Comparison of ENCODE assay signal across 10 mouse cellular contexts in the genomic region with DNA sequence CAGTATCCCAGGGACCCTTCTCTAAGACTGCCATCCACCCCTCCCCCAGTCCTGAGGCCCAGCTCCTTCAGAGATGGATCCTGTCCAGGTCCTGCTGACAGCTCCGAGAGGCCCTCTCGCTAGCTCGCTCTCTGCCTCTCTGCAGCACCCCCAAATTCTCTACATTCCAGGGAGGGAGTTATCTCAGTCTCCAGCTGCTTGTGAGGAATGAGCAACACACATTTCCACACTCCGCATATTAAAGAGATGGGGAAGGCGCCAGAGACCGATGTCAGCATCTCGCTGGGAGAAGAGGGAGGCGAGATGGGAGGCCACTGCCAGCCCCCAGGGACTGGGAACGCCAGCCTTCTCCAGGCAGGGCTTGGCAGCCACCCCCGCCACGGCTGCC. TPM values are rescaled to one million over a fixed set of nuclear protein-coding genes. Genes with fewer than 3 reads are reported as not detected.
DNase-seq lines count a peak whose midpoint lies in the region; ATAC-seq and TF ChIP-seq lines count a peak whose summit lies in the region.
"Had no signal": no experiment of that assay in that cellular context is flagged by ENCODE, and none has a peak within 500 bp of the region (broad histone marks: within the 10 kb centered on the region; RNA-seq: fewer than 3 reads in every experiment).

No protein-coding gene starts in this region.

- 0 out of 2 replicates have a peak overlapping the region, but pooled peaks have one; percentile 8 for H3K4me3 ChIP-seq in forebrain, embryonic 12.5 days (replicated peaks)
- H3K4me3 ChIP-seq in lung, postnatal 0 days (ENCODE audit: low read depth, low read length): no peak overlapping the region
- no peak overlapping the region for H3K4me3 ChIP-seq in stomach, embryonic 16.5 days (replicated peaks; ENCODE audit: low read length)
- H3K4me3 ChIP-seq: erythroblast, embryonic 14.5 days; megakaryocyte, embryonic 14.5 days had no signal

- peaks cover 16% of the 10 kb centered on the region for H3K4me1 ChIP-seq in forebrain, embryonic 12.5 days
- no peaks in the 10 kb centered on the region; the same call in 1 of the 2 replicates for H3K4me1 ChIP-seq in lung, postnatal 0 days (ENCODE audit: insufficient read depth, low read depth, low read length)
- H3K4me1 ChIP-seq in stomach, embryonic 16.5 days (ENCODE audit: control insufficient read depth, insufficient read depth, low read length): peaks cover 10% of the 10 kb centered on the region; the same call in 1 of the 2 replicates

- intact Hi-C loops in heart, postnatal 36 days (cut with DNase I): no loop called here

- H3K36me3 ChIP-seq in forebrain, embryonic 12.5 days (replicated peaks): no peaks in the 10 kb centered on the region
- no peaks in the 10 kb centered on the region for H3K36me3 ChIP-seq in lung, postnatal 0 days (ENCODE audit: insufficient read depth, low read length)
- no peaks in the 10 kb centered on the region for H3K36me3 ChIP-seq in stomach, embryonic 16.5 days (ENCODE audit: control insufficient read depth, insufficient read depth, low read length)

- DNase-seq in heart, adult 11 months: peak; percentile 96
- no peak for DNase-seq in heart, postnatal 36 days
- peak; percentile 58 for DNase-seq in kidney, adult 11 months
- DNase-seq in lung, postnatal 0 days (ENCODE audit: low spot score): peak; percentile 92
- DNase-seq in gastrocnemius, adult 18-20 months (ENCODE audit: low spot score): no peak
- no peak for DNase-seq in adipocyte (ENCODE audit: low spot score)

- no peaks in the 10 kb centered on the region for H3K27me3 ChIP-seq in forebrain, embryonic 12.5 days
- H3K27me3 ChIP-seq in lung, postnatal 0 days (replicated peaks; ENCODE audit: insufficient read depth, low read length): no peaks in the 10 kb centered on the region
- H3K27me3 ChIP-seq in stomach, embryonic 16.5 days (ENCODE audit: control insufficient read depth, insufficient read depth, low read length): no peaks in the 10 kb centered on the region

- WGBS in forebrain, embryonic 12.5 days: 14% methylated on average over 11 of the region's 11 CpGs
- WGBS in lung, postnatal 0 days: 7% methylated on average over 11 of the region's 11 CpGs
- 7% methylated on average over 9 of the region's 11 CpGs for WGBS in stomach, embryonic 16.5 days

- H3K9ac ChIP-seq in forebrain, embryonic 12.5 days: no peak overlapping the region
- no peak overlapping the region for H3K9ac ChIP-seq in lung, postnatal 0 days (replicated peaks; ENCODE audit: low read depth)
- H3K9ac ChIP-seq in stomach, embryonic 16.5 days (ENCODE audit: low read length): peak overlapping the region; percentile 38

- TF ChIP-seq EP300 in lung, postnatal 0 days (IDR thresholded peaks at IDR 0.05): peak; percentile 78; the same call in 1 of the 2 replicates

- H3K27ac ChIP-seq in forebrain, embryonic 12.5 days: peak overlapping the region; percentile 76
- H3K27ac ChIP-seq in lung, postnatal 0 days (ENCODE audit: low read length): peak overlapping the region; percentile 72
- H3K27ac ChIP-seq in stomach, embryonic 16.5 days (ENCODE audit: low read length): peak overlapping the region; percentile 46

- H3K4me2 ChIP-seq in forebrain, embryonic 12.5 days: peak overlapping the region; percentile 33
- no peak overlapping the region for H3K4me2 ChIP-seq in lung, postnatal 0 days (replicated peaks; ENCODE audit: low read depth, low read length)
- peak overlapping the region; percentile 36 for H3K4me2 ChIP-seq in stomach, embryonic 16.5 days (ENCODE audit: low read depth, low read length)

- peak; percentile 72; the same call in 1 of the 2 replicates for ATAC-seq in forebrain, embryonic 12.5 days (ENCODE audit: low FRiP score)
- ATAC-seq in lung, postnatal 0 days: peak; percentile 86
- peak; percentile 61 for ATAC-seq in stomach, embryonic 16.5 days (ENCODE audit: insufficient read depth, low FRiP score)

- no peaks in the 10 kb centered on the region for H3K9me3 ChIP-seq in forebrain, embryonic 12.5 days
- H3K9me3 ChIP-seq in lung, postnatal 0 days (ENCODE audit: low read length): no peaks in the 10 kb centered on the region
- H3K9me3 ChIP-seq in stomach, embryonic 16.5 days (replicated peaks; ENCODE audit: control insufficient read depth, low read length): no peaks in the 10 kb centered on the region
- H3K9me3 ChIP-seq: megakaryocyte, embryonic 14.5 days had no signal

- TF ChIP-seq CTCF in lung, postnatal 0 days (IDR thresholded peaks at IDR 0.05): no peak

RNA-seq across cellular contexts. Expression of a gene that starts 15.9 kb away (rescaled TPM):
- 10 to 100 TPM; 29.3 to 37.4 TPM for total RNA-seq in heart, postnatal 36 days (2021)
- polyA plus RNA-seq in forebrain, embryonic 12.5 days (2016; fragmentation: Nextera tagmentation; extraction: Ambion mirVana): 176 and 185 TPM in 2 replicates
- polyA plus RNA-seq in lung, postnatal 0 days (2015; fragmentation: Nextera tagmentation; extraction: Ambion mirVana): 64.2 and 79.3 TPM in 2 replicates
- polyA plus RNA-seq in stomach, embryonic 16.5 days (2015; fragmentation: Nextera tagmentation; extraction: Ambion mirVana): 81.5 and 86.5 TPM in 2 replicates
- total RNA-seq in gastrocnemius, adult 18-20 months (2021): 10 to 100 TPM; 12.4 to 17.1 TPM
- polyA plus RNA-seq: erythroblast, embryonic 14.5 days had no signal

RNA-seq across cellular contexts. Expression of a gene that starts 46.8 kb away (rescaled TPM):
- 10 to 100 TPM; 16.9 to 17.4 TPM for total RNA-seq in heart, postnatal 36 days (2021)
- 39.0 and 40.7 TPM in 2 replicates for polyA plus RNA-seq in forebrain, embryonic 12.5 days (2016; fragmentation: Nextera tagmentation; extraction: Ambion mirVana)
- polyA plus RNA-seq in lung, postnatal 0 days (2015; fragmentation: Nextera tagmentation; extraction: Ambion mirVana): 19.2 and 21.4 TPM in 2 replicates
- 38.6 and 41.5 TPM in 2 replicates for polyA plus RNA-seq in stomach, embryonic 16.5 days (2015; fragmentation: Nextera tagmentation; extraction: Ambion mirVana)
- total RNA-seq in gastrocnemius, adult 18-20 months (2021): 10 to 100 TPM; 17.7 to 18.9 TPM

RNA-seq across cellular contexts. Expression of a gene that starts 52.9 kb away (rescaled TPM):
- total RNA-seq in heart, postnatal 36 days (2021): 10 to 100 TPM; 31.9 to 33.0 TPM
- 16.8 and 22.3 TPM in 2 replicates for polyA plus RNA-seq in forebrain, embryonic 12.5 days (2016; fragmentation: Nextera tagmentation; extraction: Ambion mirVana)
- 11.4 and 15.2 TPM in 2 replicates for polyA plus RNA-seq in lung, postnatal 0 days (2015; fragmentation: Nextera tagmentation; extraction: Ambion mirVana)
- 17.2 and 17.4 TPM in 2 replicates for polyA plus RNA-seq in stomach, embryonic 16.5 days (2015; fragmentation: Nextera tagmentation; extraction: Ambion mirVana)
- total RNA-seq in gastrocnemius, adult 18-20 months (2021): 10 to 100 TPM in 1 of 2 experiments, 1 to 10 TPM in 1; 9.8 to 13.7 TPM

Comparison
In these comparisons a context has a peak if more than half of its experiments do, and no peak if none do; other contexts are left out.
1. DNase-seq: peak in heart, adult 11 months (single experiment), kidney, adult 11 months (single experiment) and lung, postnatal 0 days (single experiment); none in heart, postnatal 36 days (0 of 2), gastrocnemius, adult 18-20 months (single experiment) and adipocyte (single experiment).
2. Peak in every context shown above with its lines, with median percentiles within 50 percentile points of each other: ATAC-seq and H3K27ac ChIP-seq.